Mouse (Mus musculus) lung, adult 2 months (tissue): ENCODE results near the gene Iqca.

ENCODE experiments used
- CTCF ChIP-seq: fragments of 200-500 bp; IDR thresholded peaks from 2 replicates; pipeline ENCODE4 v1.5.1; 2011; ENCODE audit warnings: mild to moderate bottlenecking, low read length, control low read depth; ENCODE audit not compliant: insufficient read depth
- POLR2A ChIP-seq: fragments of 200-500 bp; IDR thresholded peaks from 2 replicates; pipeline ENCODE4 v1.6.1; 2011; ENCODE audit warnings: low read depth, mild to moderate bottlenecking, control low read depth, low read length, borderline replicate concordance; ENCODE audit errors: extremely low read depth

GRCm38 (mm10) chr1:90177565-90177964 lies 24.4 kb upstream of the Iqca start:
- TF ChIP-seq CTCF (no peak), POLR2A (no peak)
